19 mouse cellular contexts compared by ENCODE assay signal in the genomic region with DNA sequence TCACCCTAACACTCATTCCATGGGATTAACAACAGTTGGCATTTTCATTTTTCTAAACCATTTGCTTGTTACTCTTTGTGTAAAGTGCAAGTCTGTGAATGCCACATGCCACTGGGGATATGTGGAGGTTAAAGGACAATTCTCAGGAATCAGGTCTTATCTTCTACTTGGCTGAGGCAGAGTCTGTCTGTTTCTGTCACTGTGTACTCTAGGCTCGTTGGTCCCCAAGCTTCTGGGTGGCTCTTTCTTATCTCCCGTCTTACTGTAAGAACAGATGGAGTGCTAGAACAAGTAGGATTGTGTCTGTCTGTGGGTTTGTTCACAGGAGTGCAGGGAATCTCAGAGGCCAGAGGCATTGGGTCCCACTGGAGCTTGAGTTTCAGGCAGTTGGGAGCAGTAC. TPM values are rescaled to one million over a fixed set of nuclear protein-coding genes. Genes with fewer than 3 reads are reported as not detected.
DNase-seq lines count a peak whose midpoint lies in the region; ATAC-seq lines count a peak whose summit lies in the region.
"Had no signal": no experiment of that assay in that cellular context is flagged by ENCODE, and none has a peak within 500 bp of the region (broad histone marks: within the 10 kb centered on the region; RNA-seq: fewer than 3 reads in every experiment).

No protein-coding gene starts in this region.

- H3K36me3 ChIP-seq in intestine, embryonic 16.5 days (ENCODE audit: control insufficient read depth, insufficient read depth, low read length), result no peaks in the 10 kb centered on the region
- no peaks in the 10 kb centered on the region for H3K36me3 ChIP-seq in intestine, embryonic 15.5 days
- no peaks in the 10 kb centered on the region for H3K36me3 ChIP-seq in liver, embryonic 11.5 days (ENCODE audit: control insufficient read depth, insufficient read depth, low read length)
- H3K36me3 ChIP-seq in kidney, embryonic 14.5 days (ENCODE audit: control insufficient read depth, insufficient read depth, low read length), result no peaks in the 10 kb centered on the region
- H3K36me3 ChIP-seq: limb, embryonic 15.5 days; midbrain, embryonic 13.5 days had no signal

- no peak overlapping the region for H3K27ac ChIP-seq in intestine, embryonic 16.5 days (ENCODE audit: low read length)
- H3K27ac ChIP-seq in intestine, embryonic 15.5 days, result no peak overlapping the region
- no peak overlapping the region for H3K27ac ChIP-seq in liver, embryonic 11.5 days (ENCODE audit: low read depth, low read length)
- H3K27ac ChIP-seq in kidney, embryonic 14.5 days (ENCODE audit: low read depth, low read length), result no peak overlapping the region
- H3K27ac ChIP-seq: embryonic facial prominence, embryonic 12.5 days; limb, embryonic 15.5 days; midbrain, embryonic 13.5 days; neural tube, embryonic 12.5 days had no signal

- peaks cover 4% of the 10 kb centered on the region; the same call in 1 of the 2 replicates for H3K4me1 ChIP-seq in intestine, embryonic 16.5 days (ENCODE audit: control insufficient read depth, insufficient read depth, low read length)
- H3K4me1 ChIP-seq in intestine, embryonic 15.5 days (replicated peaks), result no peaks in the 10 kb centered on the region
- peaks cover 7% of the 10 kb centered on the region for H3K4me1 ChIP-seq in liver, embryonic 11.5 days (replicated peaks; ENCODE audit: control insufficient read depth, insufficient read depth, low read length)
- no peaks in the 10 kb centered on the region for H3K4me1 ChIP-seq in kidney, embryonic 14.5 days (ENCODE audit: control insufficient read depth, insufficient read depth, low read length)
- H3K4me1 ChIP-seq: limb, embryonic 15.5 days; midbrain, embryonic 13.5 days; neural tube, embryonic 12.5 days had no signal

- H3K4me2 ChIP-seq in intestine, embryonic 16.5 days (ENCODE audit: low read depth, low read length), result no peak overlapping the region
- H3K4me2 ChIP-seq in intestine, embryonic 15.5 days (replicated peaks), result no peak overlapping the region
- no peak overlapping the region; the same call in 1 of the 2 replicates for H3K4me2 ChIP-seq in liver, embryonic 11.5 days
- H3K4me2 ChIP-seq in kidney, embryonic 14.5 days (replicated peaks; ENCODE audit: low read depth, low read length), result no peak overlapping the region
- H3K4me2 ChIP-seq: embryonic facial prominence, embryonic 12.5 days; limb, embryonic 15.5 days; midbrain, embryonic 13.5 days; neural tube, embryonic 12.5 days had no signal

- 64% methylated on average over 2 of the region's 2 CpGs for WGBS in intestine, embryonic 16.5 days
- 64% methylated on average over 2 of the region's 2 CpGs for WGBS in intestine, embryonic 15.5 days
- WGBS in liver, embryonic 11.5 days, result 34% methylated on average over 2 of the region's 2 CpGs
- WGBS in kidney, embryonic 14.5 days, result 90% methylated on average over 2 of the region's 2 CpGs

- no peaks in the 10 kb centered on the region for H3K27me3 ChIP-seq in intestine, embryonic 16.5 days (replicated peaks; ENCODE audit: control insufficient read depth, insufficient read depth, low read length)
- H3K27me3 ChIP-seq in intestine, embryonic 15.5 days (replicated peaks), result no peaks in the 10 kb centered on the region
- H3K27me3 ChIP-seq in liver, embryonic 11.5 days (replicated peaks; ENCODE audit: control insufficient read depth, insufficient read depth, low read length), result no peaks in the 10 kb centered on the region
- H3K27me3 ChIP-seq in kidney, embryonic 14.5 days (ENCODE audit: control insufficient read depth, insufficient read depth, low read length), result no peaks in the 10 kb centered on the region
- H3K27me3 ChIP-seq: embryonic facial prominence, embryonic 12.5 days; limb, embryonic 15.5 days; midbrain, embryonic 13.5 days; neural tube, embryonic 12.5 days had no signal

- peak; percentile 56; the same call in 1 of the 2 replicates for ATAC-seq in intestine, embryonic 16.5 days
- no peak for ATAC-seq in intestine, embryonic 15.5 days
- peak; percentile 72 for ATAC-seq in liver, embryonic 11.5 days (replicated peaks; ENCODE audit: low FRiP score)
- no peak for ATAC-seq in kidney, embryonic 14.5 days (ENCODE audit: low FRiP score, low TSS enrichment)
- ATAC-seq: forebrain, embryonic 16.5 days; midbrain, embryonic 13.5 days had no signal

- no peak overlapping the region for H3K4me3 ChIP-seq in intestine, embryonic 16.5 days (ENCODE audit: low read length)
- H3K4me3 ChIP-seq in intestine, embryonic 15.5 days (replicated peaks), result no peak overlapping the region
- H3K4me3 ChIP-seq in liver, embryonic 11.5 days (ENCODE audit: low read depth, low read length), result no peak overlapping the region
- H3K4me3 ChIP-seq in kidney, embryonic 14.5 days (ENCODE audit: low read length), result no peak overlapping the region
- H3K4me3 ChIP-seq: embryonic facial prominence, embryonic 12.5 days; erythroblast, embryonic 14.5 days; limb, embryonic 15.5 days; midbrain, embryonic 13.5 days; neural tube, embryonic 12.5 days had no signal

- DNase-seq in heart, adult 11 months, result peak; percentile 90
- no peak for DNase-seq in heart, adult 18-20 months
- DNase-seq in liver, embryonic 11.5 days (ENCODE audit: low spot score), result no peak
- DNase-seq in telencephalon, adult 2 months (ENCODE audit: low read depth, low spot score), result peak; percentile 21
- DNase-seq in adrenal gland, postnatal 36 days, result no peak
- DNase-seq: cerebellum, adult 9-10 months; kidney, adult 2 months; kidney, postnatal 14 days; thymus, adult 2 months had no signal

- H3K9me3 ChIP-seq in intestine, embryonic 16.5 days (ENCODE audit: control insufficient read depth, low read length), result no peaks in the 10 kb centered on the region
- no peaks in the 10 kb centered on the region for H3K9me3 ChIP-seq in intestine, embryonic 15.5 days
- H3K9me3 ChIP-seq in liver, embryonic 11.5 days (ENCODE audit: control insufficient read depth, low read length), result no peaks in the 10 kb centered on the region
- no peaks in the 10 kb centered on the region for H3K9me3 ChIP-seq in kidney, embryonic 14.5 days (ENCODE audit: control insufficient read depth, low read length)
- H3K9me3 ChIP-seq: embryonic facial prominence, embryonic 12.5 days; G1E; limb, embryonic 15.5 days; midbrain, embryonic 13.5 days; neural tube, embryonic 12.5 days had no signal

- H3K9ac ChIP-seq in intestine, embryonic 16.5 days (ENCODE audit: low read depth, low read length), result no peak overlapping the region
- H3K9ac ChIP-seq in intestine, embryonic 15.5 days, result no peak overlapping the region
- H3K9ac ChIP-seq in liver, embryonic 11.5 days (ENCODE audit: low read depth, low read length), result no peak overlapping the region
- H3K9ac ChIP-seq in kidney, embryonic 14.5 days (ENCODE audit: low read depth, low read length), result no peak overlapping the region
- H3K9ac ChIP-seq: embryonic facial prominence, embryonic 12.5 days; limb, embryonic 15.5 days; midbrain, embryonic 13.5 days; neural tube, embryonic 12.5 days had no signal

RNA-seq across cellular contexts. Expression of gene Spop, which starts 17.5 kb away (rescaled TPM):
- total RNA-seq in heart, adult 18-20 months (2021), result 100 to 1,000 TPM; 159 to 164 TPM
- 104 and 127 TPM in 2 replicates for polyA plus RNA-seq in intestine, embryonic 16.5 days (2015; fragmentation: Nextera tagmentation; extraction: Ambion mirVana)
- polyA plus RNA-seq in intestine, embryonic 15.5 days (2015; fragmentation: Nextera tagmentation; extraction: Ambion mirVana), result 127 and 130 TPM in 2 replicates
- polyA plus RNA-seq in liver, embryonic 11.5 days (2014; fragmentation: Nextera tagmentation; extraction: Ambion mirVana), result 88.1 and 92.4 TPM in 2 replicates
- 71.4 and 112 TPM in 2 replicates for polyA plus RNA-seq in kidney, embryonic 14.5 days (2014; fragmentation: Nextera tagmentation; extraction: Ambion mirVana)
- total RNA-seq in adrenal gland, postnatal 36 days (2021), result 100 to 1,000 TPM; 154 TPM

RNA-seq across cellular contexts. Expression of gene Slc35b1, which starts 46.9 kb away (rescaled TPM):
- 10 to 100 TPM; 32.0 to 37.3 TPM for total RNA-seq in heart, adult 18-20 months (2021)
- 116 and 117 TPM in 2 replicates for polyA plus RNA-seq in intestine, embryonic 16.5 days (2015; fragmentation: Nextera tagmentation; extraction: Ambion mirVana)
- polyA plus RNA-seq in intestine, embryonic 15.5 days (2015; fragmentation: Nextera tagmentation; extraction: Ambion mirVana), result 103 and 108 TPM in 2 replicates
- 78.8 and 86.8 TPM in 2 replicates for polyA plus RNA-seq in liver, embryonic 11.5 days (2014; fragmentation: Nextera tagmentation; extraction: Ambion mirVana)
- 94.4 and 111 TPM in 2 replicates for polyA plus RNA-seq in kidney, embryonic 14.5 days (2014; fragmentation: Nextera tagmentation; extraction: Ambion mirVana)
- total RNA-seq in adrenal gland, postnatal 36 days (2021), result 10 to 100 TPM; 70.3 to 75.0 TPM

Comparison
In these comparisons a context has a peak if more than half of its experiments do, and no peak if none do; other contexts are left out.
1. DNase-seq: peak in heart, adult 11 months (single experiment) and telencephalon, adult 2 months (single experiment); none in heart, adult 18-20 months (0 of 2), liver, embryonic 11.5 days (single experiment) and adrenal gland, postnatal 36 days (0 of 2).
2. ATAC-seq: peak in intestine, embryonic 16.5 days (single experiment) and liver, embryonic 11.5 days (single experiment); none in intestine, embryonic 15.5 days (single experiment) and kidney, embryonic 14.5 days (single experiment).